Mouse (Mus musculus): Measurements from ENCODE around the gene Olfr328. TPM values are rescaled to one million over a fixed set of nuclear protein-coding genes. Genes with fewer than 3 reads are reported as not detected.

Gene Olfr328
- 0.12 TPM in 1 of 2 replicates, not detected in the other for polyA plus RNA-seq (2014; fragmentation: Nextera tagmentation; extraction: Ambion mirVana)

- no peak within 1 kb of the TSS for H3K4me2 ChIP-seq (replicated peaks; ENCODE audit: low read depth, low read length)
- H3K27ac ChIP-seq (ENCODE audit: low read length), result no peak within 1 kb of the TSS
- H3K27me3 ChIP-seq (ENCODE audit: control insufficient read depth, insufficient read depth, low read length), result no peaks in the 10 kb centered on the region
- H3K9ac ChIP-seq (replicated peaks; ENCODE audit: low read depth, low read length), result no peak within 1 kb of the TSS
- no peaks in the 10 kb centered on the region for H3K9me3 ChIP-seq (ENCODE audit: control insufficient read depth, low read depth, low read length)
- no peaks in the 10 kb centered on the region for H3K36me3 ChIP-seq (ENCODE audit: control insufficient read depth, insufficient read depth, low read length)
- no peaks in the 10 kb centered on the region for H3K4me1 ChIP-seq (ENCODE audit: control insufficient read depth, insufficient read depth, low read length)
- H3K4me3 ChIP-seq (ENCODE audit: low read depth, low read length), result no peak within 1 kb of the TSS
- WGBS, result 71% methylated on average over 1 of the region's 1 CpGs
- ATAC-seq (ENCODE audit: insufficient number of reproducible peaks, insufficient read depth, low FRiP score, low read depth), result no peak
Observed at GRCm38 (mm10) chr11:58555536-58555935, at the start of gene Olfr328. Olfr328 (minus strand) TSS chr11:58555636.

- Histone ChIP-seq H3K4me2 (replicated peaks; ENCODE audit: low read depth, low read length) (no peak overlapping the region), H3K27ac (ENCODE audit: low read length) (no peak overlapping the region), H3K9ac (replicated peaks; ENCODE audit: low read depth, low read length) (no peak overlapping the region), H3K4me1 (ENCODE audit: control insufficient read depth, insufficient read depth, low read length) (no peaks in the 10 kb centered on the region), H3K4me3 (ENCODE audit: low read depth, low read length) (no peak overlapping the region), H3K27me3 (ENCODE audit: control insufficient read depth, insufficient read depth, low read length) (no peaks in the 10 kb centered on the region), H3K36me3 (ENCODE audit: control insufficient read depth, insufficient read depth, low read length) (no peaks in the 10 kb centered on the region), H3K9me3 (ENCODE audit: control insufficient read depth, low read depth, low read length) (no peaks in the 10 kb centered on the region)
- 48% methylated on average over 3 of the region's 3 CpGs for WGBS
- no peak for ATAC-seq (ENCODE audit: insufficient number of reproducible peaks, insufficient read depth, low FRiP score, low read depth)
Observed at GRCm38 (mm10) chr11:58605228-58605627, 49.8 kb upstream of the Olfr328 start.

DNA sequence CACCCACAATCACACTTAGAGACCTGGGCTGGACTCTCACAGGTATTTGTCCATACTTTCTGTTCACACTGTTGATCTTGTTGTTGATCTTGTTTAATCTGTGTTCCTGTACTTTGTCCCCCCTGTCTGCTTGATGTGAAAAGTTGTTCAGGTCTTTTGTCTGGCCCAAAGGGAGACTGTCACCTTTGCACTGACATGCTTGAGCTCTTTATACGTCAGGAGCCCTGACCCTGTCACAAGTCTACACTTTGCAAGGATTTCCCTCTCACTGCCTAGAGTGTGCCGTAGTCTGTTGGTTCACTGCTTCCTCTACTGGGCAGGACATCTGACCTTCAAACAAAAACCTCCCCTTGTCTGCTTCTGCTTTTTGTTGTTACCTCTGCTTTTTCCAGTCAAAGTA is 49.3 kb upstream of the Olfr328 start:
- WGBS, result 37% methylated on average over 2 of the region's 2 CpGs
- Histone ChIP-seq H3K9me3 (ENCODE audit: control insufficient read depth, low read depth, low read length) (no peaks in the 10 kb centered on the region), H3K27me3 (ENCODE audit: control insufficient read depth, insufficient read depth, low read length) (no peaks in the 10 kb centered on the region), H3K4me3 (ENCODE audit: low read depth, low read length) (no peak overlapping the region), H3K4me2 (replicated peaks; ENCODE audit: low read depth, low read length) (no peak overlapping the region), H3K27ac (ENCODE audit: low read length) (no peak overlapping the region), H3K4me1 (ENCODE audit: control insufficient read depth, insufficient read depth, low read length) (no peaks in the 10 kb centered on the region), H3K9ac (replicated peaks; ENCODE audit: low read depth, low read length) (no peak overlapping the region), H3K36me3 (ENCODE audit: control insufficient read depth, insufficient read depth, low read length) (no peaks in the 10 kb centered on the region)
- no peak for ATAC-seq (ENCODE audit: insufficient number of reproducible peaks, insufficient read depth, low FRiP score, low read depth)

GRCm38 (mm10) chr11:58602800-58603560 is 47.5 kb upstream of the Olfr328 start:
- H3K27me3 ChIP-seq (ENCODE audit: control insufficient read depth, insufficient read depth, low read length), result no peaks in the 10 kb centered on the region
- no peak overlapping the region for H3K9ac ChIP-seq (replicated peaks; ENCODE audit: low read depth, low read length)
- no peak overlapping the region for H3K4me2 ChIP-seq (replicated peaks; ENCODE audit: low read depth, low read length)
- ATAC-seq (ENCODE audit: insufficient number of reproducible peaks, insufficient read depth, low FRiP score, low read depth), result no peak
- 71% methylated on average over 6 of the region's 6 CpGs for WGBS
- H3K9me3 ChIP-seq (ENCODE audit: control insufficient read depth, low read depth, low read length), result no peaks in the 10 kb centered on the region
- no peaks in the 10 kb centered on the region for H3K36me3 ChIP-seq (ENCODE audit: control insufficient read depth, insufficient read depth, low read length)
- H3K4me3 ChIP-seq (ENCODE audit: low read depth, low read length), result no peak overlapping the region
- no peak overlapping the region for H3K27ac ChIP-seq (ENCODE audit: low read length)
- H3K4me1 ChIP-seq (ENCODE audit: control insufficient read depth, insufficient read depth, low read length), result no peaks in the 10 kb centered on the region

DNA sequence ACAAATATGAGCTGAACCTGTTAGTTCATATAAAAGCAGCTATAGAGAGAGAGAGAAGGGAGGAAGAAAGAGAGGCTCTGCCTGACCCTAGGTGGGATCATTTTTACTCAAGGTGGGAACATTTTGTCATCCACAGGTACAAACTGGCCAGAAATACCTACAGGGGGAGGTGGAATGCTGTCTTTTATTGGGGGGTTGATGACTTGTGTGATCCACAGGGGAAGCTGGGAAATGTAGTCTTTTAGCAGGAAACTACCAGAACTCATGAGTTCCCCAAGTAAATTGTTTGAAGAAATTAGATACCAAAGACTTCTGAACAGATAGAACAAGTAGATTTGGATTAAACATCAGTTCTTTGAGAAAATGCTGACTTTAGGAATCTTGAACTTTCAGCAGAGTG is 46.6 kb upstream of the Olfr328 start:
- no peak for ATAC-seq (ENCODE audit: insufficient number of reproducible peaks, insufficient read depth, low FRiP score, low read depth)
- Histone ChIP-seq H3K4me3 (ENCODE audit: low read depth, low read length) (no peak overlapping the region), H3K9ac (replicated peaks; ENCODE audit: low read depth, low read length) (no peak overlapping the region), H3K9me3 (ENCODE audit: control insufficient read depth, low read depth, low read length) (no peaks in the 10 kb centered on the region), H3K4me2 (replicated peaks; ENCODE audit: low read depth, low read length) (no peak overlapping the region), H3K4me1 (ENCODE audit: control insufficient read depth, insufficient read depth, low read length) (no peaks in the 10 kb centered on the region), H3K27me3 (ENCODE audit: control insufficient read depth, insufficient read depth, low read length) (no peaks in the 10 kb centered on the region), H3K36me3 (ENCODE audit: control insufficient read depth, insufficient read depth, low read length) (no peaks in the 10 kb centered on the region), H3K27ac (ENCODE audit: low read length) (no peak overlapping the region)

DNA sequence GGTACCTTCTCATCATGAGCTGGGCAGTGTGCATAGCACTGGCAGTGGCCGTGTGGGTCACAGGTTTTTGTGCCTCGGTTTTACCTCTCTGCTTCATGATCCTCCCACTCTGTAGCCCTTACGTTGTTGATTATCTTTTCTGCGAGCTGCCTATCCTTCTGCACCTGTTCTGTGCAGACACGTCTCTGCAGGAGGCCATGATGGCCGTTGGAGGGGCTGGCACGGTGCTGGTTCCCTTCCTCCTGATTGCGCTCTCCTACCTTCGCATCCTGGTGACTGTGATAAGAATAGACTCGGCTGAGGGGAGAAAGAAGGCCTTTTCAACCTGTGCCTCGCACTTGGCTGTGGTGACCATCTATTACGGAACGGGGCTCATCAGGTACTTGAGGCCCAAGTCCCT is 42.4 kb upstream of the Olfr328 start:
- H3K9me3 ChIP-seq (ENCODE audit: control insufficient read depth, low read depth, low read length), result no peaks in the 10 kb centered on the region
- no peak overlapping the region for H3K4me3 ChIP-seq (ENCODE audit: low read depth, low read length)
- no peaks in the 10 kb centered on the region for H3K4me1 ChIP-seq (ENCODE audit: control insufficient read depth, insufficient read depth, low read length)
- WGBS, result 81% methylated on average over 13 of the region's 13 CpGs
- H3K27me3 ChIP-seq (ENCODE audit: control insufficient read depth, insufficient read depth, low read length), result no peaks in the 10 kb centered on the region
- no peak overlapping the region for H3K27ac ChIP-seq (ENCODE audit: low read length)
- no peaks in the 10 kb centered on the region for H3K36me3 ChIP-seq (ENCODE audit: control insufficient read depth, insufficient read depth, low read length)
- ATAC-seq (ENCODE audit: insufficient number of reproducible peaks, insufficient read depth, low FRiP score, low read depth), result no peak
- no peak overlapping the region for H3K9ac ChIP-seq (replicated peaks; ENCODE audit: low read depth, low read length)
- H3K4me2 ChIP-seq (replicated peaks; ENCODE audit: low read depth, low read length), result no peak overlapping the region

- Histone ChIP-seq H3K4me3 (ENCODE audit: low read depth, low read length) (no peak within 1 kb of the TSS), H3K4me1 (ENCODE audit: control insufficient read depth, insufficient read depth, low read length) (no peaks in the 10 kb centered on the region), H3K9ac (replicated peaks; ENCODE audit: low read depth, low read length) (no peak within 1 kb of the TSS), H3K27me3 (ENCODE audit: control insufficient read depth, insufficient read depth, low read length) (no peaks in the 10 kb centered on the region), H3K36me3 (ENCODE audit: control insufficient read depth, insufficient read depth, low read length) (no peaks in the 10 kb centered on the region), H3K4me2 (replicated peaks; ENCODE audit: low read depth, low read length) (no peak within 1 kb of the TSS), H3K9me3 (ENCODE audit: control insufficient read depth, low read depth, low read length) (no peaks in the 10 kb centered on the region), H3K27ac (ENCODE audit: low read length) (no peak within 1 kb of the TSS)
- 76% methylated on average over 6 of the region's 6 CpGs for WGBS
- ATAC-seq (ENCODE audit: insufficient number of reproducible peaks, insufficient read depth, low FRiP score, low read depth), result no peak
Observed at GRCm38 (mm10) chr11:58594814-58595213, 39.4 kb upstream of the Olfr328 start, which contains the start of gene Olfr324. Olfr324 (plus strand) TSS chr11:58595114.

GRCm38 (mm10) chr11:58588620-58589250 is 33.3 kb upstream of the Olfr328 start:
- Histone ChIP-seq H3K4me2 (replicated peaks; ENCODE audit: low read depth, low read length) (no peak overlapping the region), H3K4me3 (ENCODE audit: low read depth, low read length) (no peak overlapping the region), H3K36me3 (ENCODE audit: control insufficient read depth, insufficient read depth, low read length) (no peaks in the 10 kb centered on the region), H3K27ac (ENCODE audit: low read length) (no peak overlapping the region), H3K4me1 (ENCODE audit: control insufficient read depth, insufficient read depth, low read length) (no peaks in the 10 kb centered on the region), H3K9me3 (ENCODE audit: control insufficient read depth, low read depth, low read length) (no peaks in the 10 kb centered on the region), H3K27me3 (ENCODE audit: control insufficient read depth, insufficient read depth, low read length) (no peaks in the 10 kb centered on the region), H3K9ac (replicated peaks; ENCODE audit: low read depth, low read length) (no peak overlapping the region)
- 60% methylated on average over 3 of the region's 3 CpGs for WGBS
- ATAC-seq (ENCODE audit: insufficient number of reproducible peaks, insufficient read depth, low FRiP score, low read depth), result no peak

Measured in stomach, embryonic 14.5 days (tissue).